Mouse (Mus musculus): Measurements from ENCODE around the gene Ttc7b.

- TF ChIP-seq CTCF (IDR thresholded peaks at IDR 0.05; ENCODE audit: borderline replicate concordance, insufficient read depth, low read length) (no peak), POLR2A (IDR thresholded peaks at IDR 0.05; ENCODE audit: low read depth, low read length) (no peak)
Observed at GRCm38 (mm10) chr12:100275850-100276249, 244.8 kb downstream of the Ttc7b start.

Data from embryonic fibroblast, embryonic 13.5 days (primary cell).